Mouse (Mus musculus) thymus, postnatal 10 days (tissue): ENCODE results near the gene Frmpd3.

Source experiments
- DNase-seq, 2 experiments: peaks; one replicate each; pipeline ENCODE4 v3.0.0; 2021; ENCODE audit warnings: low spot score in 2 of 2

The Frmpd3 gene

GRCm38 (mm10) chrX:140456279-140456731 lies 114.2 kb downstream of the Frmpd3 start, which contains the start of gene Prps1:
Gene Prps1 (plus strand): TSS chrX:140456613.
- peak; percentile 77 to 88 for DNase-seq

DNA sequence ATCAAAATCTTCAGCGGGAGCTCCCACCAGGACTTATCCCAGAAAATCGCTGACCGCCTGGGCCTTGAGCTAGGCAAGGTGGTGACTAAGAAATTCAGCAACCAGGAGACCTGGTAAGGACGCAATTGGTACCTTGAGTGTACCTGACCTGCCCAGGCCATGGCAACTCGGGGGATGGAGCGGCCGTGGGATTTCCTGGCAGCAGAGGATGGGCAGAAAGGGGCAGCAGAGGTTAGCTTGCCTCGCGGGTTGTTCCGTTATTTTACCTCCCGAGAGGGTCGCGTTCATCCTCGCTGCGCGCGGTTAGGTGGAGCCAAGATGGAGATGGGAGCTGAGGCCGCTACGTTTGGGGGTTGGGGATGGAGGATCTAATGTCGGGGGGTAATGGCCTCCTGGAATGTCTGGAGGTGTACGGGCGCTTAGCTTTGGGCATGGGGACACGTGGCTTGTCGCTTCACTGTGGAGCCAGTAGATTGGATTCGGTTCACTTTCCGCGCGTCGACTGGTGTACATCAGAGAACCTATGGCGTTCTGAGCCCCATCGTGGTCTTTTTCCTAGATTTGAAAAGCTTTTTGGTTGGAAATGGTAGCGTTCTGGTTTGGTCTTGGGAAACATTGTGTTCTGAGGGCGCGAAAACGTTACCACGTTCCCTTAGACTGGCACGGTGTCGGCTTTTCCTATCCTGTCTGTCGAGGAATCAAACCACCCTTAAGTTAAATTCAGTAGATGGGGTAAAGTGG lies 114.9 kb downstream of the Frmpd3 start:
- DNase-seq, result peak in 1 of 2 experiments; percentile 4

GRCm38 (mm10) chrX:140457502-140457901 lies 115.4 kb downstream of the Frmpd3 start:
- DNase-seq, result no peak

GRCm38 (mm10) chrX:140478231-140478630 lies 136.2 kb downstream of the Frmpd3 start:
- no peak for DNase-seq

DNA sequence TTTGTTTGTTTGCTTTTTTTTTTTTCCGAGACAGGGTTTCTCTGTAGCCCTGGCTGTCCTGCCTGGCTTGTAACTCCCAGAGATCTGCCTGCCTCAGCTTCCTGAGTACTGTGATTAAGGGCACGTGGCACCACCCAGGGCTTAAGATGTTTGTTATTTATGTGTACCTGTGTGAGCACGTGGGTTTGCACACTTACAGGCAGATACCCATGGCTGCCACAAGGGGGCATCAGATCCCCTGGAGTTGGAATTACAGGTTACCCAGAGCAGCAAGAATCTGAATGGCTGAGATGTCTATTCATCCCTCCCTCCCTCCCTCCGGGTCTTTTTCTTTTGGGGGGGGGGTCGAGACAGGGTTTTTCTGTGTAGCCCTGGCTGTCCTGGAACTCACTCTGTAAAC lies 137.1 kb downstream of the Frmpd3 start:
- DNase-seq, result peak; percentile 27 to 45
